Mouse (Mus musculus): ENCODE data around the gene Adh6a. TPM values are rescaled to one million over a fixed set of nuclear protein-coding genes. Genes with fewer than 3 reads are reported as not detected.

Adh6a gene
- polyA plus RNA-seq, 1 experiment from 2014 or later, result 0.40 TPM

GRCm38 (mm10) chr3:138293298-138293895 is 19.7 kb upstream of the Adh6a start:
- H3K4me2 ChIP-seq (replicated peaks), result no peak overlapping the region
- peaks cover 8% of the 10 kb centered on the region; the same call in 1 of the 2 replicates for H3K9me3 ChIP-seq (replicated peaks)
- no peak overlapping the region for H3K4me3 ChIP-seq (replicated peaks)
- 86% methylated on average over 7 of the region's 7 CpGs for WGBS
- no peak overlapping the region for H3K9ac ChIP-seq
- no peaks in the 10 kb centered on the region for H3K4me1 ChIP-seq
- no peak for ATAC-seq (ENCODE audit: insufficient number of reproducible peaks, low FRiP score, low TSS enrichment, low read depth)
- H3K36me3 ChIP-seq, result no peaks in the 10 kb centered on the region
- no peaks in the 10 kb centered on the region for H3K27me3 ChIP-seq
- no peak overlapping the region for H3K27ac ChIP-seq (replicated peaks)

GRCm38 (mm10) chr3:138300130-138300529 is 13.0 kb upstream of the Adh6a start:
- Histone ChIP-seq H3K27ac (replicated peaks) (no peak overlapping the region), H3K4me2 (replicated peaks) (no peak overlapping the region), H3K4me3 (replicated peaks) (no peak overlapping the region), H3K9me3 (replicated peaks) (peaks cover 8% of the 10 kb centered on the region; the same call in 1 of the 2 replicates), H3K36me3 (no peaks in the 10 kb centered on the region), H3K4me1 (0 out of 2 replicates have a peak, but pooled peaks cover 13% of the 10 kb centered on the region), H3K9ac (no peak overlapping the region), H3K27me3 (no peaks in the 10 kb centered on the region)
- ATAC-seq (ENCODE audit: insufficient number of reproducible peaks, low FRiP score, low TSS enrichment, low read depth), result no peak
- 88% methylated on average over 9 of the region's 9 CpGs for WGBS

DNA sequence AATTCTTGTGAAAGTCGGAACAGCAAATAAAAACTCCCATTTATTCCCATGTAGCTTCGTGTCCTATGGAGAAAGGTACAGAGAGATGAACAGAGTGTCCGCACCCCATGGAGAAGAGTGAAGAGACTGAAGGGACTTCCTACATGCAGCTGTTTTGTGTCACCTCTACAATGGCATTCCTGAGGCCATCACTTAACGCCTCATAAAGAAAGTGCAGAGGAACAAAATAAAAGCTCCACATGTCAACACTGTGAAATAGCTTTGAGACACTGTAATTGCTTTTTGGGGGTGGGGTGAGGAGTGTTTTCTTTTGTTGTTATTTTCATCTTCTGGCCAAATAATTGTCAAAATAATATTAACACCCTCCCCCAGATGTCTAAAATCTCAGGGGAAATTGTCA is 10.4 kb upstream of the Adh6a start:
- H3K9ac ChIP-seq, result no peak overlapping the region
- no peak overlapping the region for H3K4me2 ChIP-seq (replicated peaks)
- no peaks in the 10 kb centered on the region for H3K27me3 ChIP-seq
- no peak for ATAC-seq (ENCODE audit: insufficient number of reproducible peaks, low FRiP score, low TSS enrichment, low read depth)
- H3K36me3 ChIP-seq, result no peaks in the 10 kb centered on the region
- H3K27ac ChIP-seq (replicated peaks), result no peak overlapping the region
- WGBS, result 68% methylated on average over 4 of the region's 4 CpGs
- H3K4me1 ChIP-seq, result peaks cover 26% of the 10 kb centered on the region
- H3K4me3 ChIP-seq (replicated peaks), result no peak overlapping the region
- H3K9me3 ChIP-seq (replicated peaks), result peaks cover 5% of the 10 kb centered on the region; the same call in 1 of the 2 replicates

GRCm38 (mm10) chr3:138303771-138304488 is 9.2 kb upstream of the Adh6a start:
- 68% methylated on average over 6 of the region's 6 CpGs for WGBS
- no peaks in the 10 kb centered on the region for H3K27me3 ChIP-seq
- H3K27ac ChIP-seq (replicated peaks), result peak overlapping the region; percentile 24
- no peak for ATAC-seq (ENCODE audit: insufficient number of reproducible peaks, low FRiP score, low TSS enrichment, low read depth)
- no peak overlapping the region for H3K4me2 ChIP-seq (replicated peaks)
- H3K4me3 ChIP-seq (replicated peaks), result no peak overlapping the region
- no peaks in the 10 kb centered on the region for H3K36me3 ChIP-seq
- no peaks in the 10 kb centered on the region for H3K9me3 ChIP-seq (replicated peaks)
- peaks cover 26% of the 10 kb centered on the region for H3K4me1 ChIP-seq
- no peak overlapping the region for H3K9ac ChIP-seq

DNA sequence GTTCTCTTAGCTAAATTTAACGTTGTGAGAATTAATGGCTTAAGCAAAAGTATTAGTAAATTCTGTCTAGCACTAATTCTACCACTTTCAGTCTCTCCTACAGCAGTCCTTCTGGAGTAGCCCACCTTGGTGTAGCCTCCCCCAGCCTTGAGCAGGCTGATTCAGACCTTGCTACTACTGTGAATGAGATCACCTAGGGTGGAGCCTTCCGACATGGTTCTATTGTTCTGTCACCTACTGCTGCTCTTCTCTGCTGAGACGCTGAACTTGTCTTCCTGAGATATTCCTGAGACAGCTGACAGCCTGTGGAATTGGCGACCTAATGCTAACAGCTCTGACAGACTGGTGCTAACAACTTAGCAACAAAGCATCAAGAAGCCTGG is 8.6 kb upstream of the Adh6a start:
- Histone ChIP-seq H3K27ac (replicated peaks) (peak overlapping the region; percentile 24; the same call in 1 of the 2 replicates), H3K9ac (no peak overlapping the region)
- WGBS, result 52% methylated on average over 4 of the region's 4 CpGs

DNA sequence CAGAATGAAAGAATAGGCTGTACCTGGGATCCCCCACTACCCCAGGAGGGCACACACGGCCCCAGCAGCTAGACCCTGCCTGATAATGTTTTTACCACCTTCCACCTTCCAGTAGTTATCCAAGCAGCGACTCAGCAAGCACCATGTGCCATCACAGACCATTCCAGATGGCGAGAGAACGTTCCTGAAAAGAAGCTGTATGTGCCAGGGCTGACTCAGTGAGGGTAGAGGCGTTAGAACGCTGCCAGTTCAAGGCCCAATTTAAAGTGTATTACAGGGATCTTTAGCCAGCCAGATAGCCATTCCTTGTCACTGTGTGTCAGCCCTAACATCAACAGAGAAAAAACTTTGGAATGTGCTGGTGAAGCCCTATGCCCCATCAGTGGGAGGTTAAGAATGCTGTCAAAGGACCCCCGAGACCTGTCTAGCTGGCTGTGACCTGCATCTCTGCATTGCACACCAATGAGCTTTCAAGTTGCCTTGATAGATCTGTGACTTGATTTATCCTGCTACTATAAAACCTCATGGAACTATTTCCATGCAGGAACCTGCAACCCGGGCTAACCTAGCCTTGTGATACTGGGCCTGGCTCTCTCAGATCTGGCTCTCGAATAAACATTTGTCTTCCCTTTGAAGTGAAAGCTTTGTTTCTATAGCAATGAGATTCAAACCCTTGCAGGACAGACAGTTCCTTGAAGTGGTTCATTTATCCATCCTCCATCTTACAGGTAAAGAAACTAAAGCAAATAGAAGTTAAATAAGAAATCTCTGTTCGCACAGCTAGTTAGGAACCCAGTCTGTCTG is 7.4 kb upstream of the Adh6a start:
- Histone ChIP-seq H3K4me3 (replicated peaks) (no peak overlapping the region), H3K9ac (no peak overlapping the region), H3K9me3 (replicated peaks) (no peaks in the 10 kb centered on the region), H3K27me3 (no peaks in the 10 kb centered on the region), H3K4me2 (replicated peaks) (no peak overlapping the region), H3K27ac (replicated peaks) (peak overlapping the region; percentile 58; the same call in 1 of the 2 replicates), H3K4me1 (peaks cover 26% of the 10 kb centered on the region), H3K36me3 (no peaks in the 10 kb centered on the region)
- no peak for ATAC-seq (ENCODE audit: insufficient number of reproducible peaks, low FRiP score, low TSS enrichment, low read depth)
- WGBS, result 65% methylated on average over 10 of the region's 10 CpGs

More for the DNA sequence above, 8.6 kb upstream of the Adh6a start:
- no peak for ATAC-seq (ENCODE audit: insufficient number of reproducible peaks, low FRiP score, low TSS enrichment, low read depth)
- Histone ChIP-seq H3K36me3 (no peaks in the 10 kb centered on the region), H3K9me3 (replicated peaks) (no peaks in the 10 kb centered on the region), H3K27me3 (no peaks in the 10 kb centered on the region), H3K4me3 (replicated peaks) (no peak overlapping the region), H3K4me2 (replicated peaks) (no peak overlapping the region), H3K4me1 (peaks cover 26% of the 10 kb centered on the region)

- Histone ChIP-seq H3K4me3 (replicated peaks) (no peak overlapping the region), H3K27ac (replicated peaks) (peak overlapping the region; percentile 58; the same call in 1 of the 2 replicates), H3K9me3 (replicated peaks) (no peaks in the 10 kb centered on the region), H3K4me1 (peaks cover 26% of the 10 kb centered on the region), H3K9ac (no peak overlapping the region), H3K4me2 (replicated peaks) (peak overlapping the region; percentile 27; the same call in 1 of the 2 replicates), H3K36me3 (no peaks in the 10 kb centered on the region), H3K27me3 (no peaks in the 10 kb centered on the region)
- no peak for ATAC-seq (ENCODE audit: insufficient number of reproducible peaks, low FRiP score, low TSS enrichment, low read depth)
- 14% methylated on average over 8 of the region's 8 CpGs for WGBS
Measured at GRCm38 (mm10) chr3:138306290-138306683, 6.8 kb upstream of the Adh6a start.

DNA sequence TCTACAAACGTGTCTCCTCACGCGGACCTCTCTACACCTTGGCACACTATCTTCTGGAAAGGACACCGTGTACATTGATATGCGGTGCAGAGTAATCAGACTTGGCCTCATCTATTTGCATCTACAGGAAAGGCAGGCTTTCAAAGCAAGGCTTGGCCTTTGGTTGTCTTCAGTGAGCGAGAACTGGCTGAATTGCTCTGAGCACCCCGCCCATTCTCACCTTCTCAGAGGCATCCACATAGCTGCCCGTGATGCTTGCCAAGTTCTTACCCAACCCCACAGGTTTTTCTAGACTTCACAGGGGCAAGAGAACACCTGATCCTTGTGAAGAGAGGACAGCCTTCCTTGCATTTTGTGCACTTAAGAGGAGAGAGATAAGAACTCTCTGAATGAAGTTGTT is 3.2 kb upstream of the Adh6a start:
- Histone ChIP-seq H3K27me3 (no peaks in the 10 kb centered on the region), H3K4me3 (replicated peaks) (no peak overlapping the region), H3K9me3 (replicated peaks) (no peaks in the 10 kb centered on the region), H3K27ac (replicated peaks) (0 out of 2 replicates have a peak overlapping the region, but pooled peaks have one; percentile 53), H3K4me1 (peaks cover 13% of the 10 kb centered on the region), H3K9ac (no peak overlapping the region), H3K4me2 (replicated peaks) (no peak overlapping the region), H3K36me3 (no peaks in the 10 kb centered on the region)
- WGBS, result 82% methylated on average over 8 of the region's 8 CpGs
- ATAC-seq (ENCODE audit: insufficient number of reproducible peaks, low FRiP score, low TSS enrichment, low read depth), result no peak

DNA sequence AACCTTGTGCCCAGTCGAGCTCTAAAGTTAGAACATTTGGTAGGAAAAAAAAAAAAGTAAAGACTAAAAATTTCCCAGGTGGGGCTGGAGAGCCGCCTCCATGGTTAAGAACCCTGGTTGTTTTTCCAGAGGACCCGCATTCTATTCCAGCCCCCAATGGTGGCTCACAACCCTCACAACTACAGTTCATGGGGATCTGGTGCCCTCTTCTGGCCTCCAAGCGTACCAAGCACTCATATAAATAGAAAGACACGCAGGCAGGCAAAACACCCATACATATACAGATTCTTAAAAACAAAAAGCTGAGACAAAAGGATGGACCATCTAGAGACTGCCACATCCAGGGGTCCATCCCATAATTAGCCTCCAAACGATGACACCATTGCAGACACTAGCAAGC is 2.1 kb upstream of the Adh6a start:
- H3K27me3 ChIP-seq, result no peaks in the 10 kb centered on the region
- H3K27ac ChIP-seq (replicated peaks), result peak overlapping the region; percentile 53; the same call in 1 of the 2 replicates
- WGBS, result 88% methylated on average over 6 of the region's 6 CpGs
- no peaks in the 10 kb centered on the region for H3K9me3 ChIP-seq (replicated peaks)
- H3K4me2 ChIP-seq (replicated peaks), result no peak overlapping the region
- no peak for ATAC-seq (ENCODE audit: insufficient number of reproducible peaks, low FRiP score, low TSS enrichment, low read depth)
- H3K9ac ChIP-seq, result no peak overlapping the region
- H3K4me3 ChIP-seq (replicated peaks), result no peak overlapping the region
- H3K4me1 ChIP-seq, result peaks cover 8% of the 10 kb centered on the region
- no peaks in the 10 kb centered on the region for H3K36me3 ChIP-seq

- Histone ChIP-seq H3K9me3 (replicated peaks) (no peaks in the 10 kb centered on the region), H3K36me3 (no peaks in the 10 kb centered on the region), H3K4me2 (replicated peaks) (no peak overlapping the region), H3K27me3 (no peaks in the 10 kb centered on the region), H3K4me3 (replicated peaks) (no peak overlapping the region), H3K9ac (no peak overlapping the region), H3K4me1 (no peaks in the 10 kb centered on the region), H3K27ac (replicated peaks) (no peak overlapping the region)
- ATAC-seq (ENCODE audit: insufficient number of reproducible peaks, low FRiP score, low TSS enrichment, low read depth), result no peak
- 76% methylated on average over 2 of the region's 2 CpGs for WGBS
Measured at GRCm38 (mm10) chr3:138316908-138317472, 3.9 kb downstream of the Adh6a start.

GRCm38 (mm10) chr3:138325001-138325400 is 11.9 kb downstream of the Adh6a start:
- no peaks in the 10 kb centered on the region for H3K4me1 ChIP-seq
- H3K4me2 ChIP-seq (replicated peaks), result no peak overlapping the region
- WGBS, result 94% methylated on average over 17 of the region's 17 CpGs
- no peaks in the 10 kb centered on the region for H3K27me3 ChIP-seq
- H3K9ac ChIP-seq, result no peak overlapping the region
- no peak overlapping the region for H3K4me3 ChIP-seq (replicated peaks)
- H3K36me3 ChIP-seq, result no peaks in the 10 kb centered on the region
- no peak overlapping the region for H3K27ac ChIP-seq (replicated peaks)
- no peak for ATAC-seq (ENCODE audit: insufficient number of reproducible peaks, low FRiP score, low TSS enrichment, low read depth)
- H3K9me3 ChIP-seq (replicated peaks), result no peaks in the 10 kb centered on the region
